Mouse (Mus musculus) kidney, adult 2 months (tissue): Measurements from ENCODE around the gene Atp8a1. TPM values are rescaled to one million over a fixed set of nuclear protein-coding genes. Genes with fewer than 3 reads are reported as not detected.

Experiments
- DNase-seq: peaks from one replicate; pipeline ENCODE4 v3.0.0; 2021
- H3K27ac ChIP-seq: fragments of 200-500 bp; 2 replicates; pipeline ENCODE4 v1.5.1; 2012; ENCODE audit warnings: low read depth, low read length, control low read depth, inconsistent platforms; ENCODE audit not compliant: insufficient read depth
- H3K27me3 ChIP-seq: fragments of 200-500 bp; replicated peaks from 2 replicates; pipeline ENCODE4 v1.6.1; 2012; ENCODE audit warnings: mild to moderate bottlenecking, moderate library complexity, low read length, inconsistent platforms; ENCODE audit not compliant: control insufficient read depth, insufficient read depth
- H3K36me3 ChIP-seq: fragments of 200-500 bp; 2 replicates; pipeline ENCODE4 v1.6.1; 2012; ENCODE audit warnings: mild to moderate bottlenecking, moderate library complexity, low read length, inconsistent platforms; ENCODE audit not compliant: control insufficient read depth, insufficient read depth
- H3K4me1 ChIP-seq: fragments of 200-500 bp; 2 replicates; pipeline ENCODE4 v1.6.1; 2011; ENCODE audit warnings: low read length; ENCODE audit not compliant: control insufficient read depth, insufficient read depth
- H3K4me3 ChIP-seq: fragments of 200-500 bp; 2 replicates; pipeline ENCODE4 v1.5.1; 2011; ENCODE audit warnings: mild to moderate bottlenecking, low read depth, low read length, control low read depth; ENCODE audit not compliant: insufficient read depth
- CTCF ChIP-seq: fragments of 200-500 bp; conservative IDR thresholded peaks from 2 replicates; pipeline ENCODE4 v1.5.1; 2011; ENCODE audit warnings: low read depth, mild to moderate bottlenecking, control low read depth, low read length, moderate library complexity, mixed read lengths; ENCODE audit not compliant: insufficient read depth, insufficient read length
- POLR2A ChIP-seq: fragments of 200-500 bp; IDR thresholded peaks from one replicate; pipeline ENCODE4 v1.6.1; 2011; ENCODE audit warnings: low read depth, low read length, control low read depth
- WGBS: fragments of 180-500 bp; shearing (Covaris S2); methylation state at CpG from one replicate; pipeline ENCODE4 v1.1.7; 2018; 5-methylcytosine and 5-hydroxymethylcytosine counted together
- polyA plus RNA-seq: library from polyadenylated mRNA; depleted of rRNA; stranded (reverse); fragments of >200 nt; gene quantifications from 2 replicates; pipeline ENCODE4 v1.2.3, GENCODE M21; 2012

Atp8a1 gene
- polyA plus RNA-seq, 1 experiment = 5.1 TPM

- H3K27me3 ChIP-seq = no peaks in the 10 kb centered on the region
- no peak for DNase-seq
- TF ChIP-seq POLR2A (no peak), CTCF (no peak)
- H3K4me1 ChIP-seq = no peaks in the 10 kb centered on the region
- no peaks in the 10 kb centered on the region for H3K36me3 ChIP-seq
- 91% methylated on average over 7 of the region's 7 CpGs for WGBS
- no peak overlapping the region for H3K4me3 ChIP-seq
- no peak overlapping the region for H3K27ac ChIP-seq
Observed at GRCm38 (mm10) chr5:67685906-67686305, 161.3 kb downstream of the Atp8a1 start.

- H3K4me1 ChIP-seq = no peaks in the 10 kb centered on the region
- no peak for DNase-seq
- no peak for TF ChIP-seq POLR2A
- TF ChIP-seq CTCF = no peak
- no peaks in the 10 kb centered on the region for H3K36me3 ChIP-seq
- no peak overlapping the region for H3K4me3 ChIP-seq
- H3K27ac ChIP-seq = no peak overlapping the region
- WGBS = 62% methylated on average over 5 of the region's 5 CpGs
- no peaks in the 10 kb centered on the region for H3K27me3 ChIP-seq
Observed at GRCm38 (mm10) chr5:67685461-67685860, 161.8 kb downstream of the Atp8a1 start.

DNA sequence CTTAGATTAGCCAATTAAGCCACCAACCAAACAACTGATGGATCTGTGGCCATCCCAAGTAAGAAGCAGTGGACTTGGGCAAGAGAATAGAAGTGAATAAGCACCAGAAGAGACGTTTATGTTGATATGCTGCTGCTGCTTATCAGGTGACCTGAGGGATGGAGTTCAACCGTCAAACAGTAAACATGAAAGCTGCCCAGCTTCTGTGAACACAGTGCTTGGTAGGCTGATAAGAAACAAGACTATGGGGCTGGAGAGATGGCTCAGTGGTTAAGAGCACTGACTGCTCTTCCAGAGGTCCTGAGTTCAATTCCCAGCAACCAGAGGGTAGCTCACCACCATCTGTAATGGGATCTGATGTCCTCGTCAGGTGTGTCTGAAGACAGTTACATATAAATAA is 168.4 kb downstream of the Atp8a1 start:
- no peak for DNase-seq
- WGBS = 80% methylated on average over 3 of the region's 3 CpGs

GRCm38 (mm10) chr5:67673008-67673407 is 174.2 kb downstream of the Atp8a1 start:
- no peak overlapping the region for H3K27ac ChIP-seq
- no peak overlapping the region for H3K4me3 ChIP-seq
- no peaks in the 10 kb centered on the region for H3K27me3 ChIP-seq
- WGBS = 86% methylated on average over 4 of the region's 4 CpGs
- no peaks in the 10 kb centered on the region for H3K4me1 ChIP-seq
- DNase-seq = no peak
- TF ChIP-seq CTCF (no peak), POLR2A (no peak)
- no peaks in the 10 kb centered on the region for H3K36me3 ChIP-seq

More for the DNA sequence above, 168.4 kb downstream of the Atp8a1 start:
- TF ChIP-seq CTCF (no peak), POLR2A (no peak)
- H3K4me3 ChIP-seq = no peak overlapping the region
- no peaks in the 10 kb centered on the region for H3K36me3 ChIP-seq
- H3K27me3 ChIP-seq = no peaks in the 10 kb centered on the region
- no peaks in the 10 kb centered on the region for H3K4me1 ChIP-seq
- H3K27ac ChIP-seq = no peak overlapping the region

DNA sequence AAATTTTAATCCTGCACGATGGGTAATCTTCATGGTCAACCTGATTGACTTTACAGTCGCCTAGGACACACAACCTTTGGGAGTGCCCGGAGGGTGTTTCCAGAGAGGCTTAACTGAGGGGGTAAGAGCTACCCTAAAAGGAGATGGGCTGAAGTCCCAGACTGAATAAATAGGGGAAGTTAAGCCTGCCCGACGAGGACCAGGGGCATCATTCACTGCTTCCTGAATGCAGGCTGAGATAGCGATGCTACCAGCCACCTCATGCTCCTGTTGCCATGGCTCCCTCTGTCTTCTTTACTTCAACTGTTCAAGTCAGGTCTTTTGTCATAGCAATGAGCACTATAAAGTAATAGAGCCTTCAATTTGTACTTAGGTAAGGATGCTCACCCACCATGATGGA is 177.1 kb downstream of the Atp8a1 start:
- TF ChIP-seq CTCF (no peak), POLR2A (no peak)
- no peak for DNase-seq
- Histone ChIP-seq H3K27ac (no peak overlapping the region), H3K4me1 (no peaks in the 10 kb centered on the region), H3K27me3 (no peaks in the 10 kb centered on the region), H3K4me3 (no peak overlapping the region), H3K36me3 (no peaks in the 10 kb centered on the region; the same call in 1 of the 2 replicates)
- 71% methylated on average over 6 of the region's 6 CpGs for WGBS

- no peaks in the 10 kb centered on the region; the same call in 1 of the 2 replicates for H3K36me3 ChIP-seq
- no peak overlapping the region for H3K4me3 ChIP-seq
- H3K27me3 ChIP-seq = no peaks in the 10 kb centered on the region
- no peaks in the 10 kb centered on the region for H3K4me1 ChIP-seq
- 57% methylated on average over 13 of the region's 13 CpGs for WGBS
- DNase-seq = peak; percentile 65
- TF ChIP-seq POLR2A (no peak), CTCF (no peak)
- no peak overlapping the region for H3K27ac ChIP-seq
Observed at GRCm38 (mm10) chr5:67669436-67669896, 177.8 kb downstream of the Atp8a1 start.

DNA sequence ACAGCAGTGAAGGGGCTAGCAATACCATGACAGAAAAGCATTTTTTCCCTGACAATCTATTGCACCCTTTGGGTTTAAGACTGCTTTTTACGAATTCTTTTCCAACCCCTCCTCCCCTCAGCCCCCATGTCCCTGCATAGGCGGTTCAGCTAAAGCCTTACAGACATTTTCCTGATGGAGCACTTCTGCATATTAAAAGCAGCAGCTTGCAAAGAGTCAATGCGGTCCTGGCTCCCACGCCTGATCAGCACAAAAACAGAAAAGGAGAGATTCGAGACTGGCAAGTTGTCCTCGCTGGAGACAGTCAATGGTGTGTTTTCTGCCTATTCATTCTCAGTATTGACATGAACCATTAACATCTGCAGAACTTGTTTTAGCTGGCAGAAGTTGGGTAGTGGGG is 184.5 kb downstream of the Atp8a1 start:
- Histone ChIP-seq H3K4me1 (no peaks in the 10 kb centered on the region), H3K27ac (no peak overlapping the region), H3K36me3 (no peaks in the 10 kb centered on the region; the same call in 1 of the 2 replicates), H3K27me3 (no peaks in the 10 kb centered on the region), H3K4me3 (no peak overlapping the region)
- WGBS = 63% methylated on average over 6 of the region's 6 CpGs
- DNase-seq = no peak
- no peak for TF ChIP-seq POLR2A
- TF ChIP-seq CTCF = no peak

DNA sequence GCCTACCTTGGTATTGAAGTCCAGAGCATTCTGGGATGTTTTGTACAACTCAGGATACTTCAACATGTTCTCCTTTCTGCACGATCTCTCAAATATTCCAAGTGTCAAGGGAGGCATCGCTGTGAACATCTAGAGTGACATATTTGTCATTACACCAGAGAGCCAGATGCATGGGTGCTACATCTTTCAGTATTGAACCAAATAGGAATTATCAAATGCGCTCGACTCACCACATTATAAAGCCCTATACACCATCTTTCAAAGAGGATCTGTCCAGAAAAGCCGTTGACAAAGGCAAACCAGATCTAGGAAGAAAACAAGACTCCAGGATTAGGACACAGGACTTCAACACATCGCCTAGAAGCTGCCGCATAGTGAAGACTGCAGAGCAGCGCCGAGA is 187.4 kb downstream of the Atp8a1 start:
- 93% methylated on average over 9 of the region's 9 CpGs for WGBS

More for the DNA sequence above, 187.4 kb downstream of the Atp8a1 start:
- Histone ChIP-seq H3K4me3 (no peak overlapping the region), H3K27ac (no peak overlapping the region), H3K27me3 (no peaks in the 10 kb centered on the region), H3K4me1 (no peaks in the 10 kb centered on the region), H3K36me3 (no peaks in the 10 kb centered on the region)
- DNase-seq = no peak
- TF ChIP-seq POLR2A = no peak
- TF ChIP-seq CTCF = no peak
